Mouse (Mus musculus): ENCODE results near the gene Ifna5.

Ifna5 gene

GRCm38 (mm10) chr4:88863309-88863708, 28.0 kb downstream of the Ifna5 start:
- DNase-seq (ENCODE audit: low read depth, low spot score) = no peak

GRCm38 (mm10) chr4:88864599-88864998, 29.3 kb downstream of the Ifna5 start:
- DNase-seq (ENCODE audit: low read depth, low spot score) = peak; percentile 89

GRCm38 (mm10) chr4:88865011-88865569, 29.8 kb downstream of the Ifna5 start:
- DNase-seq (ENCODE audit: low read depth, low spot score) = no peak

- DNase-seq (ENCODE audit: low read depth, low spot score) = peak; percentile 85
Measured at GRCm38 (mm10) chr4:88867366-88867925, 32.1 kb downstream of the Ifna5 start.

- peak; percentile 86 for DNase-seq (ENCODE audit: low read depth, low spot score)
Measured at GRCm38 (mm10) chr4:88867926-88868911, 32.9 kb downstream of the Ifna5 start.

GRCm38 (mm10) chr4:88872691-88873090, 37.4 kb downstream of the Ifna5 start:
- peak; percentile 54 for DNase-seq (ENCODE audit: low read depth, low spot score)

- DNase-seq (ENCODE audit: low read depth, low spot score) = peak; percentile 45
Measured at GRCm38 (mm10) chr4:88875435-88876095, 40.2 kb downstream of the Ifna5 start.

- no peak for DNase-seq (ENCODE audit: low read depth, low spot score)
Measured at GRCm38 (mm10) chr4:88876520-88876919, 41.2 kb downstream of the Ifna5 start.

GRCm38 (mm10) chr4:88878246-88878645, 42.9 kb downstream of the Ifna5 start:
- DNase-seq (ENCODE audit: low read depth, low spot score) = no peak

GRCm38 (mm10) chr4:88878772-88879171, 43.4 kb downstream of the Ifna5 start:
- no peak for DNase-seq (ENCODE audit: low read depth, low spot score)

- DNase-seq (ENCODE audit: low read depth, low spot score) = no peak
Measured at GRCm38 (mm10) chr4:88880101-88880500, 44.8 kb downstream of the Ifna5 start, which contains the start of gene Ifne. Gene Ifne (minus strand): TSS chr4:88880201.
